Mouse (Mus musculus): ENCODE measurements around the gene Supt20. TPM values are rescaled to one million over a fixed set of nuclear protein-coding genes. Genes with fewer than 3 reads are reported as not detected.

Supt20 gene
- polyA plus RNA-seq, 1 experiment = 0.21 TPM

GRCm38 (mm10) chr3:54775989-54776631 lies 83.5 kb downstream of the Supt20 start:
- H3K4me3 ChIP-seq (replicated peaks) = no peak overlapping the region
- H3K4me1 ChIP-seq (ENCODE audit: control insufficient read depth) = no peaks in the 10 kb centered on the region
- TF ChIP-seq TAL1 (IDR thresholded peaks at IDR 0.05; ENCODE audit: low read length) = no peak
- no peak for TF ChIP-seq GATA1 (IDR thresholded peaks at IDR 0.05; ENCODE audit: low read length)
- no peaks in the 10 kb centered on the region for H3K36me3 ChIP-seq (ENCODE audit: control insufficient read depth)
- no peaks in the 10 kb centered on the region for H3K27me3 ChIP-seq (ENCODE audit: control insufficient read depth)
- peaks cover 10% of the 10 kb centered on the region for H3K9me3 ChIP-seq (ENCODE audit: control insufficient read depth, low read length)

Other genes with a start within 250 kb of the Supt20 start
- not detected in 2 replicates for gene Gm21958, start 21.5 kb downstream of the Supt20 start, polyA plus RNA-seq (2012)
- gene Exosc8, start 42.6 kb downstream of the Supt20 start, polyA plus RNA-seq (2012) = 2.1 and 3.5 TPM in 2 replicates
- not detected in 2 replicates for gene Alg5, start 42.7 kb downstream of the Supt20 start, polyA plus RNA-seq (2012)
- not detected in 2 replicates for gene Smad9, start 62.8 kb downstream of the Supt20 start, polyA plus RNA-seq (2012)
- gene Rfxap, start 115.0 kb downstream of the Supt20 start, polyA plus RNA-seq (2012) = 6.6 and 6.8 TPM in 2 replicates
- gene Sertm1, start 223.1 kb downstream of the Supt20 start, polyA plus RNA-seq (2012) = not detected in 2 replicates